Mouse (Mus musculus) c-Kit-positive CD71-positive TER-119-positive erythroid progenitor cells, embryonic 14.5 days (primary cell): ENCODE results near the gene Myo1f.

Source experiments
- DNase-seq: peaks from one replicate; pipeline ENCODE4 v3.0.0-alpha.2; 2013; ENCODE audit warnings: low spot score

Myo1f gene

DNA sequence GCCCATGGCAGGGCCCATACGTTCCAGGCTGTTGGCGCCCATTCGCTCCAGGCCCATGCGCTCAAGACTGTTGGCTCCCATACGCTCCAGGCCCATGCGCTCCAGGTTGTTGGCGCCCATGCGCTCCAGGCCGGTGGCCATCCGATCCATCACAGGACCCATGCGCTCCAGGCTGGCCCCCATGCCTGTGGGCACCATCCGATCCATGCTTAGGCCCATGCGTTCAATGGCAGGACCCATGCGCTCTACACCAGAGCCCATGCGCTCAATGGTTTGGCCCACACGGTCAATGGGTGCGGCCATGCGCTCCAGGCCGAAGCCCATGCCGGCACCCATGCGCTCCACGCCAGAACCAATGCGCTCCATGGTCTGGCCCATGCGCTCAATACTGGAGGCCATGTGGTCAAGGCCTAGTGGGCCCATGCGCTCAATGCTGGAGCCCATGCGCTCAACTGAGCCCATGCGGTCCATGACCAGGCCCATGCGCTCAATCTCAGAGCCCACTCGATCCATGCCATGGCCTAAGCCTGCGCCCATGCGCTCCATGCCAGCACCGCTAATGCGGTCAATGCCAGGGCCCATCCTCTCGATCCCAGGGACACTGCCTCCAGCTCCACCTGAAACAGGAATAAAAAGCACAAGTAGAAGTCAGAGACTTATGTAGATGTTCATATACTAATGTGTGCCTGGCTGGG is 94.4 kb downstream of the Myo1f start:
- DNase-seq: no peak
